Mouse (Mus musculus): ENCODE data around the gene BC024978.

DNA sequence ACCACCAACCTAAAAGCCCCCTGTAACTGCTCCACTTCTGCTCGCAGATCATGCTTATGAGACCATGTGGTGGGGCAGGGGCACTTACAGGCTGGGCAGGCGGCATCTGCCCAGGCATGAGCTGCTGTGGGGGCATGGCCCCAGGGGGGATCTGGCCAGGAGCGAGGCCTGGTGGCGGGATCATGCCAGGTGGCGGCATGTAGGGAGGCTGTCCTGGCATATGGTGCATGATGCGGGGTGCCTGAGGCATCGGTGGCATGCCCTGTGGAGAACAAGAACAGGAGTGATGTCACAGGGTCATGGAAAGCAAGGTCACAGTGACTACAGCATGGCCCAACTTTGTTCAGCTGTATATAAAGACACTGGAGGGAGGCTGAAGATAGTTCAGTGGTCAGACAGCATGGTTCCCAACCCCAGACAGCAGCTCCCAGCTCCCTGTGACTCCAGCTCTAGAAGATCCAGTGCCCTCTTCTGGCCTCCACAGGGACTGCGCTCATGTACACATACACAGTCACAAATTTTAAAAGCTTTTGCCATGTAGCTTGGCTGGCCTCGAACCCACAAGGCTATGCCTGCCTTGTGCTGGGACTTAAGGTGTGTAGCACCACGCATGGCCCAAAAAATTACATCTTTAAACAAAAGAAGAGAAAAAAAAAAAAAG lies 6.2 kb upstream of the BC024978 start:
- no peak for TF ChIP-seq TAL1 (IDR thresholded peaks at IDR 0.05; ENCODE audit: low read length)
- no peak for TF ChIP-seq GATA1 (IDR thresholded peaks at IDR 0.05; ENCODE audit: low read length)

Data from erythroblast, embryonic 14.5 days (primary cell).